Mouse (Mus musculus) kidney, embryonic 16.5 days (tissue): ENCODE data around the gene Phf3. TPM values are rescaled to one million over a fixed set of nuclear protein-coding genes. Genes with fewer than 3 reads are reported as not detected.
"Not testable (repeated sequence)": the region's sequence is repeated elsewhere in the genome, so short reads cannot be mapped to it uniquely, and the experiment has no call there.

Experiments
- ATAC-seq: fragments of 200-750 bp; cut with Nextera tagmentation; 2 replicates; pipeline ENCODE4 v1.8.0; 2017; ENCODE audit warnings: moderate TSS enrichment; ENCODE audit not compliant: low FRiP score, low TSS enrichment
- H3K27ac ChIP-seq: fragments of 300-500 bp; sonication (generic); 2 replicates; pipeline ENCODE4 v1.5.1; 2014; ENCODE audit warnings: low read length
- H3K27me3 ChIP-seq: fragments of 300-500 bp; sonication (generic); 2 replicates; pipeline ENCODE4 v1.6.1; 2014; ENCODE audit warnings: low read length, control low read depth, mixed read lengths; ENCODE audit not compliant: insufficient read depth
- H3K36me3 ChIP-seq: fragments of 300-500 bp; sonication (generic); 2 replicates; pipeline ENCODE4 v1.6.1; 2014; ENCODE audit warnings: low read length, control low read depth, mixed read lengths; ENCODE audit not compliant: insufficient read depth
- H3K4me1 ChIP-seq: fragments of 300-500 bp; sonication (generic); 2 replicates; pipeline ENCODE4 v1.6.1; 2014; ENCODE audit warnings: low read length, control low read depth, mixed read lengths; ENCODE audit not compliant: insufficient read depth
- H3K4me2 ChIP-seq: fragments of 300-500 bp; sonication (generic); replicated peaks from 2 replicates; pipeline ENCODE4 v1.6.1; 2014; ENCODE audit warnings: low read depth, low read length
- H3K4me3 ChIP-seq: fragments of 300-500 bp; sonication (generic); 2 replicates; pipeline ENCODE4 v1.5.1; 2014; ENCODE audit warnings: mild to moderate bottlenecking, low read length
- H3K9ac ChIP-seq: fragments of 300-500 bp; sonication (generic); replicated peaks from 2 replicates; pipeline ENCODE4 v1.6.1; 2014; ENCODE audit warnings: low read length
- H3K9me3 ChIP-seq: fragments of 300-500 bp; sonication (generic); 2 replicates; pipeline ENCODE4 v1.6.1; 2016; ENCODE audit warnings: low read length, control low read depth
- WGBS: fragments of 180-500 bp; shearing (Covaris S2); extraction: QIAGEN DNeasy Blood & Tissue Kit; methylation state at CpG from one replicate; pipeline ENCODE4 v1.1.7; 2014; 5-methylcytosine and 5-hydroxymethylcytosine counted together
- polyA plus RNA-seq: library from polyadenylated mRNA; unstranded; fragments of >200 nt; fragmentation: Nextera tagmentation; extraction: Ambion mirVana; gene quantifications from 2 replicates; pipeline ENCODE4 v1.2.1, GENCODE M21; 2015

The Phf3 gene
- polyA plus RNA-seq, 1 experiment from 2014 or later = 25.5 TPM

DNA sequence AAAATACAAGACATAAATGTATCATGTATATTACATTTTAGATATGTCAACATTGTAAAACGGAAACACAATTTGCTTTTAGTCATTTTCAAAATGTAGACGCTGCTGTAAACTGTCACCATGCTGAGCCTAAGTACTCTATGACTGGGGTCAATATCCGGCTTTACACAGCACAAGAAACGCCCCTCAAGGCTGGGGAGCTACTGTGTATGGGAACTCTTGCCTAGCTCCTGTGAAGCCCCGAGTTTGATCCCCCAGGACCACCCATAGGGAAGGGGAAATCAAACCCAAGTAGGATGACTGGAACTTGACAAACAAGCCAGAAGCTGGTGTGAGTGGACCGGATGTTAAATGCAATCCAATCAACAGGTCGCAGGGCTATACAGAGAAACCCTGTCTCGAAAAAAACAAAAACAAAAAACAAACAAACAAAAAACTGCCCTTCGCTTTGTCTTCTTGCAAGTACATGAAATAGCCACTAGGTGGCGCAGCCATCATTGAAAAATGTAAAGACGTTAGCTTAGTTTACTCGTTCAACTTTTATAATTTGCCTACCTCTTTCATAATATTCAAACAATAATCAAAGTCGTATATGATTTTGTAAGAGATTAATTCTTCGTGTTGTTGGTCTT is 95.2 kb downstream of the Phf3 start:
- ATAC-seq = peak; percentile 39; the same call in 1 of the 2 replicates
- Histone ChIP-seq H3K4me2 (no peak overlapping the region), H3K27ac (no peak overlapping the region), H3K4me1 (no peaks in the 10 kb centered on the region), H3K9ac (no peak overlapping the region), H3K36me3 (no peaks in the 10 kb centered on the region), H3K9me3 (no peaks in the 10 kb centered on the region), H3K4me3 (no peak overlapping the region), H3K27me3 (no peaks in the 10 kb centered on the region)
- 17% methylated on average over 14 of the region's 14 CpGs for WGBS

DNA sequence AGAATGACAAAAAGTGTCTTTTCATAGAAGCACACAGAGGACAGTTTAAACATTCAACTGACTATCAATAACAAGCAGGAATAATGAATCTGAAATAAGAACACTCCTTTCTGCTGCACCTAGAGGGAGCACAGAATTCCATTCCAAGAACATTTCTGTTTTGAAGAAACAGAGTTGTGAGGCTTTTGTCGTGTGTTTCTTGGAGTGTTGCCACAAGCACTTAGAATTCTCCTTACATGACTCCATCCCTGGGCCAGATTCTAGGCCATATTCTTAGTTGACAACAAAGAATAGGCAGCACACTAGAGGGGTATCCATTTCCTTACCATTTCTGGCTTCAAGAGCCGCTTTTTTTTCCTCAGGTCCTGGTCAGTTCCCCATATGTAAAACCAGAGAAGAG is 97.5 kb downstream of the Phf3 start:
- Histone ChIP-seq H3K4me1 (no peaks in the 10 kb centered on the region), H3K9ac (no peak overlapping the region), H3K36me3 (no peaks in the 10 kb centered on the region), H3K4me2 (no peak overlapping the region), H3K9me3 (no peaks in the 10 kb centered on the region), H3K27me3 (no peaks in the 10 kb centered on the region), H3K4me3 (no peak overlapping the region), H3K27ac (no peak overlapping the region)
- 63% methylated on average over 2 of the region's 2 CpGs for WGBS
- ATAC-seq = no peak

DNA sequence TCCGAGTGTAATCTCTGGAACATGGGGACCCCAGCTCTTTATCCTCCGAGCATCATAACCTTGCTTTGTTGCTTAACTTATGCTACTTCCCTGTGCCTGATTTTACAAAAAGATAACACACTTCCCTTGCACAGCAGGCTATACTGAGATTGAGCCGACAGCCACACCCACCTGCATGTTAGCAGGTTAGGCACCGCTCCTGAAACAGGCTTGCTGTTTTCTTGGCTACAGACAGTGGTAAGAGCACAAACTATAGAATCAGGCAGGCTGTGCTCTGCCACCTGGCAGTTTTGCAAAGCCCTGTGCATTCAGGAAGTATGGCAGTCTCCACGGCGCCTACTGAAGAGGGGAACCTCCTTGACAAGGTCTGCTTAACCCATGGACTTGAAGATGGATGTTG is 100.1 kb downstream of the Phf3 start:
- ATAC-seq = no peak
- no peaks in the 10 kb centered on the region for H3K4me1 ChIP-seq
- H3K4me2 ChIP-seq = no peak overlapping the region
- H3K9ac ChIP-seq = no peak overlapping the region
- H3K27ac ChIP-seq = no peak overlapping the region
- H3K27me3 ChIP-seq = no peaks in the 10 kb centered on the region
- H3K4me3 ChIP-seq = no peak overlapping the region
- 77% methylated on average over 6 of the region's 6 CpGs for WGBS
- no peaks in the 10 kb centered on the region for H3K9me3 ChIP-seq
- no peaks in the 10 kb centered on the region for H3K36me3 ChIP-seq

DNA sequence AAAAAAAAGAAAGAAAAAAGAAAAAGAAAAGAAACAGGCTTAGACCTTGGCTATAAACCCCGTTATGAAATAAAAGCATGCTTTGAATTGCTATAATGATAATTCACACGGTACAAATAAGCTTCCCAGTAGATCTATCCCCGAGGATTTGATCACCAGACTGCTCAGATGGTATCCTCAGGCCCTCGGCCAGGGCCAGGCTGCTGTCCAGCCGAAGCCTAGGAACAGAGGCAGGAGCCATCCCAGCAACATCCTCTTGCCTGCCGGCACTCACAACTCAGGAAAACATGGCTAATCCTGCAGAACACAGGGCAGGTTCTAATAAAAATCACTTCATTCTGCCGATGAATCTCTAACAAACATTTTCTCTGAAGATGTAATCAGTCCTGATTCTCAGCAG is 100.9 kb downstream of the Phf3 start:
- Histone ChIP-seq H3K36me3 (no peaks in the 10 kb centered on the region), H3K4me2 (no peak overlapping the region), H3K27me3 (no peaks in the 10 kb centered on the region), H3K4me1 (no peaks in the 10 kb centered on the region), H3K27ac (no peak overlapping the region), H3K9me3 (no peaks in the 10 kb centered on the region), H3K9ac (no peak overlapping the region), H3K4me3 (no peak overlapping the region)
- WGBS = 81% methylated on average over 7 of the region's 7 CpGs
- ATAC-seq = no peak

DNA sequence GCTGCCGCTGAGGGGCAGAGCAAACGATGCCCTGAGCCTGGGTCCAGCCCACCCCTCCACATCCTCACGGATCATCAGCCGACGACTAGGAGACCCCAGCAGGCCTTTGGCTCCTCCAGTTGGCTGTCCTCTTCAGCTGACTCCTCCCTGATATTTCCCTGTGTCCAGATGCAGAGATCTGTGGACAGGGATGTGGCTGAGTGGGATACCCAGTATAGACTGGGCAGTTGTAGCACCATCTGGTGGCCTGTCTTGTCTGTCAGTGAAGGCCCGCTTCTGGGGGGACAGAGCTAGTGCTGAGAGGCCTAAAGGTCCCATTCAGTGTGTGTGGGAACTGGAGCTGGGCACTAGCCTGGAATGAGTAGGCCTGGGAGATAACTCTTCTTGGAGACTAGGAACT is 101.9 kb downstream of the Phf3 start:
- Histone ChIP-seq H3K36me3 (no peaks in the 10 kb centered on the region), H3K27me3 (no peaks in the 10 kb centered on the region), H3K9ac (no peak overlapping the region), H3K4me2 (no peak overlapping the region), H3K27ac (no peak overlapping the region), H3K4me1 (no peaks in the 10 kb centered on the region), H3K4me3 (no peak overlapping the region), H3K9me3 (no peaks in the 10 kb centered on the region)
- 75% methylated on average over 6 of the region's 6 CpGs for WGBS
- peak; percentile 59 for ATAC-seq

DNA sequence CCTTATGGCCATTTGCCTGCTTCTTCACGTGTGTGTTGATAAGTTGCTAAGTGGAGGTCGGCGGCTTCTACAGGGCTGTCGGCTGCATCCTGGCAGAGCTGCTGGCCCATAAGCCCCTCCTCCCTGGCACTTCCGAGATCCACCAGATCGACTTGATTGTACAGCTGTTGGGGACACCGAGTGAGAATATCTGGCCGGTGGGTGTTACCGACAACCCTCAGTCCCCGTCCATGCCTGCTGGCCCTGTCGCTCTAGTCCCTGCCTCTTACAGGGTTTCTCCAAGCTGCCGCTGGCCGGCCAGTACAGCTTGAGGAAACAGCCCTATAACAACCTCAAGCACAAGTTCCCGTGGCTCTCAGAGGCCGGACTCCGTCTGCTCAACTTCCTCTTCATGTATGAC is 103.1 kb downstream of the Phf3 start:
- H3K9me3 ChIP-seq, H3K9ac ChIP-seq, H3K36me3 ChIP-seq, H3K4me2 ChIP-seq, ATAC-seq, H3K27me3 ChIP-seq, H3K27ac ChIP-seq, H3K4me3 ChIP-seq, H3K4me1 ChIP-seq: not testable (repeated sequence)
- WGBS = 90% methylated on average over 11 of the region's 16 CpGs

DNA sequence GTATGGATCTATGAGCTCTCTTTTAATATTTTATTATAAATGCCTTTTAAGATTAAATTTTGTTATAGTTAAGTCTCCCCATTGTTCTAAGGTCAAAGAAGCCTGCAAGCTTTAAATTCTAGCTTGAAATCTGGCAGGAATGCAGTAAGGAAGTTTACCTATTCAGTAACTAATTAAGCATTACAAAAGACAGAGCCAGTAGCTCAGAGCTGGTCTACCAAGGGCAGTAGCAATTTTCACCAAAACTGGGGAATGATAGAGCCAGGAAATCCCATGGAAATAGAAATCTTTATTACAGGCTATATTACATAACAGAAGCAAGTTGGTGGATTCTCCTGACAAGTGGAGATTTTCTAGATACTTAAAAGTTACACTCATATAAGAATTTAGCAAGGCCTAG is 116.9 kb downstream of the Phf3 start:
- Histone ChIP-seq H3K9ac (no peak overlapping the region), H3K27ac (no peak overlapping the region), H3K4me3 (no peak overlapping the region), H3K27me3 (no peaks in the 10 kb centered on the region), H3K4me1 (no peaks in the 10 kb centered on the region), H3K36me3 (no peaks in the 10 kb centered on the region), H3K9me3 (no peaks in the 10 kb centered on the region), H3K4me2 (no peak overlapping the region)
- ATAC-seq = no peak

DNA sequence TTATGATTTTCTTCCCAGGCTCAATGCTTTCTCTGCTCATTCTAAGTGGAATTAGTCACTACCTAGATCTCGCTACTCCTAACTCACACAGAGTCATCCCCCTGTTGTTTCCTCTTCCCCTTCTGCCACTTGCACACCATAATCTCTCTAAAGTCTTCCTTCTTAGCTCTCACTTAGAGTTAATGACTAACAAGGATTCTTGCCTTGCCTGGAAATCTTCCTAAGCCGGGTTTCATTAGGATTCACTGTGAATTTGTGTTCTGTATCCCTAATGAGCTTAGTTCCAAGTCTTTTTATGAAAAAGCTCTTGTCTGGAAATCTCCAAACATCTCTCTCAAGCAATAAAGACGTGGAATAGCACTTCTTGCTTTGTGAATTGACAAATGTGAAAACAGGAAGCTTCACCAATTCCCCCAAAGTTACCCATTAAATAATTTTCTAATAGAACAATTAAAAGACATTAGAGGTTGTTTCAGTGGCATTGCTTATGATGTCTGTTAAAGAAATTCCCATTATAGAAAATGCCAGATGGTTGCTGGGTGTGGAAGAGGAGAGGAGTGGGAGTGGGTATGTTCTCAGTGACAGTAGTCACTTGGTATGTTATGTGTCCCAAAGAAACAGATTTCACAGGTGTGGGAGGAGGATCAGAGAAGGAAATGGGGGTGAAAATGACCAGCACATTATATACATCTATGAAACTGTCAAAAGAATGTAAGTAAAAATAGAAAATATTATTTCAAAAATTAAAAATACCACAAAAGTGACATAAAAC is 118.1 kb downstream of the Phf3 start:
- no peak overlapping the region for H3K4me3 ChIP-seq
- 74% methylated on average over 3 of the region's 3 CpGs for WGBS
- H3K27me3 ChIP-seq = no peaks in the 10 kb centered on the region
- no peaks in the 10 kb centered on the region for H3K9me3 ChIP-seq
- H3K9ac ChIP-seq = no peak overlapping the region
- no peaks in the 10 kb centered on the region for H3K36me3 ChIP-seq
- H3K4me1 ChIP-seq = no peaks in the 10 kb centered on the region
- ATAC-seq = no peak
- H3K4me2 ChIP-seq = no peak overlapping the region
- H3K27ac ChIP-seq = no peak overlapping the region
